Mouse (Mus musculus) thymus, postnatal 10 days (tissue): ENCODE measurements around the gene Cldn8.

Experiments
- DNase-seq, 2 experiments: peaks; one replicate each; pipeline ENCODE4 v3.0.0; 2021; ENCODE audit warnings: low spot score in 2 of 2

Cldn8 gene

DNA sequence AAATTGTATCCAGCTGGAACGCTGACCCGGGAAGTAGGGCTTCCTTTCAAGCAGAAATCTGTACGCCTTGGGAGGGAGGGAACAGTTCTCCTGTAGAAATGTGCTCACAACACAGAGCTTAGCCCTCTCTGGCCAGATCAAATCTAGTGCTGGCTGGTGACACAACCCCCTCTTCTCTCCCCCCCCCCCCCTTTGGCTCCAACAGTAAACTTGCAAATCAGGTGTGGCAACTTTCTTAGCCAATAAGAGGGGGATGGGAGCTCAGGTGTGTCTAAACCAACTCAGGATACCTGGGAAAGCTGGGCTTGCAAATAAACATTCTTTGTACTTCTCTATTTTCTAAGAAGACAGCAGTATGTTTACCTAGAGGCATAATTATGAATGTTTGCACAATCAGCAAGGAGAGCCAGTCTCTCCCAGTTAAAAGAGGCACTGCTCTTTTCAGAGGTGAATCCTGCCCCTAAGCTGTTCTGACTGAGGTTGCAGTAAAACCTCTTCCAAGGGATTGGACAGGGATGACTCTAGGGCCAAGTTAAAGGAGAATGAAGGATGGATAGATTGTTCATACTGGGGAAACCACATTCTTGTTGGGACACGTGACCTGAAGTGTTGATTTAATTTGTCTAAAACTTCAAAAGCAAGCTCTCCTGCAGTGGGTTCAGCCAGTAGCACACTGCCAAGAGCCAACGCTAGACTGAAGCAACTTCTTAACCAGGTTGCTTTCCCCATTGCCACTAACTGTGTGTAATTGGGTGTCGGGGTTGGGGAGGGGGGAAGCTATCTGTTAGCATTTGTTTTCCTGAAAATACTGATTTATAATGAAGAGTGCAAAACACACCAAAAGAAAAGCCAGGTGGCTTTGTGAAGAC, at the start of gene Cldn8:
Cldn8 (minus strand) TSS at position 139 of the 869 bp plus-strand sequence.
- DNase-seq = no peak

DNA sequence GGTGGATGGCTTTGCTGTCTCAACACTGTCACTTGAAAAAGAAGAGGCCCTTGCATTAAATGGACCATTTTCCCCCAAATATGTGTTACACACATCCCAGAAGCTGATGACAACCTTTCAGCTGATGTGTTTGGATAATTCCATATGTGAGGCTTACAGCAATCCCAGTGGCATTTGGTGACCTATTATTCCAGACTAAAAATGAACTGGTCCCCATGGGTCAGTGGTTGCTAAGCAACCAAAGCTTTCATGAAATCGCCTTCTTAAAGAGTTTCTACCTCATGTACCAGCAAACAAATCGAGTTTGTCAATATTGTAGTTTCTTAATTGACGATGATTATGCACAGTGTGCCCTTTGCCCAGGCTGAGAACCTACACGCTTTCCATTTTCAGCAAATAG, 49.7 kb upstream of the Cldn8 start:
- no peak for DNase-seq

DNA sequence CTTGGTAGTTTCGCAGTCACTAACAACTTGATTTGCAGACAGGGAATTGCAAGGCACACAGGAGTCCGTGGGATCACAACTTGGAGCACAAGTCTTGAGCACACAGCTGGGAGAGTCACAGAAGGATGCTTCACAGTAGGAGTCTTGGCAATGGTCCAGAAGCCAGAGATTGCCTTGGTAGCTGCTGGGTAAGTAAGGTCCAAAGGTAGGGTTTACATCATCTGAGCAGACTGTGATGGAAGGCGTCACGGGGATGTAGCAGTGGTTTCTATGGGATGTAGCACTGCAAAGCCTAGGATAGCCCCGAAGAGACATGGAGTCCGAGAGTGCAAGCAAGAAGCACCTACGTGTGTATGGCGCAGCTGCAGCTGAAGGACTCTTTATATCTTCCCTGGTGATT, 48.9 kb upstream of the Cldn8 start, which contains the start of gene Krtap24-1:
Krtap24-1 (minus strand) TSS at position 358 of the 400 bp plus-strand sequence.
- DNase-seq = no peak

- DNase-seq = no peak
Measured at GRCm38 (mm10) chr16:88604570-88604969, 41.6 kb upstream of the Cldn8 start.

DNA sequence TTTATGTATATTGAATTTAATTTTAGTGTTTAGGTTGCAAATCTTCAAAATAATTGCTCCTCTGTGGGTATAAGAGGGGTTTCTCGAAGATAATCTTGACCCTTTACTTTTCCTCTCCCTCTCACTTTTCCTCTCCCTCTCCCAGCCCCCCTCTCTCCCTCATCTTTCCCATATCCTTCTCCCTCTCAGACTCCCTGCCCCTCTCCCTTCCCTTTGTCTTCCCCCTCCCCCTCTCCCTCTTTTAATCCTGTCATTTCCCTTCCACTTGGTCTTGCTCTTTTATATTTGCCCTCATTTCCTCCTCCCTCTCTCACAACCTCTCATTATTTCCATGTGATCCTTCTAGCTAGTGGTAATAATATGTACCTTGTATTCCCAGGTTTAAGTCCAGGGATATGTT, 39.5 kb upstream of the Cldn8 start:
- no peak for DNase-seq

GRCm38 (mm10) chr16:88600303-88600702, 37.3 kb upstream of the Cldn8 start:
- DNase-seq = no peak

DNA sequence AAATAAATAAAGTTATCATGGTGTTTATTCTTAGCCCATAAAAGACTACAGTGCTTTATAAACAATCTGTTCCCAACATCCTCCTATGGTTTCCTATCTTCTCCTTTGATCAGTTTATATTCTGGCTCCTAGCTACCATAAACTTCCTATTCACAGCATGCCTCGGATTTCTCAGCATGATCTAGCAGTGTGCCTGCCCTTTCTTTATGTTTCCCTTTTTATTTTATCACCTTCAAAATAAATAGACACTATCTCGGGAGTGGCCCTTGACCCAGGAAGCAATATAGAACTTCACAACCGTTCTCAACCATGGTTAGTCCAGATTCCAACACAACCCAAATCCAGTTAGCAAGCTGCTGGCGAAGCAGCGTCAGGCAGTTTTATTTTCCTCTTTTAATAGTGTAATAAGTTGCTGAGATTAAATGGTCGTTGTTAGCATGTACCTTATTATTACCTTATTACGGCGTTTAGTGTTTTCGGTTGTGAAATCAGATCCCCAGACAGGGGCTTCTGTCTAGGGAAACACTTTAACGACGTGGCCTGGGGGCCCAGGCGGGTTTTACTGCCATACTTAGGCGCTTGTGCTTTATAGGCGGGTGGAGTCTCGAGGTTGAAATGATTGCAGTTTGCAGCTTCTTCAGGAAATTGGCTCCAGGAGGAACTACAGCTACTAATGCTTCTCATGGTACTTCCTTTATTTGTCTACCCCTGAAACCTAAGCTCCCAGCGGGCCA, 36.7 kb upstream of the Cldn8 start:
- no peak for DNase-seq

DNA sequence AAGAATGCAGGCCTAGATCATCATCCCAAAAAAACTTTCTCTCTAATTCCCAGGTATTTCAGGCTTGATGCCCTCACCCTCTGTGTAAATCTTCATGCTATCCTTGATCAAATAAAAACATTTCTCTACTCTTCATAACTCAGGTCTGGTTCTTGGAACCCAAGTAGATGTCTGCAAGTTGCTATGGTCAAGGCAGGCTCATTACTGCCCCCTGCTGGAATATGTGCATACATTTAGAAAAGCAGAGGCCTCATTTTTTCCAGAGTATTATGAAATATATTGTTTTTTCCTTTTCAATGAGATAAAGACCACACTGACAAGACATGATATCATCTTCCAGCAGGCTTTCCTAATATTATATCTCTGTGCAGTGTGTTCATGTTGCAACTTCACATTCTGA, 29.8 kb upstream of the Cldn8 start:
- DNase-seq = no peak

- DNase-seq = no peak
Measured at GRCm38 (mm10) chr16:88583338-88583737, 20.4 kb upstream of the Cldn8 start.

DNA sequence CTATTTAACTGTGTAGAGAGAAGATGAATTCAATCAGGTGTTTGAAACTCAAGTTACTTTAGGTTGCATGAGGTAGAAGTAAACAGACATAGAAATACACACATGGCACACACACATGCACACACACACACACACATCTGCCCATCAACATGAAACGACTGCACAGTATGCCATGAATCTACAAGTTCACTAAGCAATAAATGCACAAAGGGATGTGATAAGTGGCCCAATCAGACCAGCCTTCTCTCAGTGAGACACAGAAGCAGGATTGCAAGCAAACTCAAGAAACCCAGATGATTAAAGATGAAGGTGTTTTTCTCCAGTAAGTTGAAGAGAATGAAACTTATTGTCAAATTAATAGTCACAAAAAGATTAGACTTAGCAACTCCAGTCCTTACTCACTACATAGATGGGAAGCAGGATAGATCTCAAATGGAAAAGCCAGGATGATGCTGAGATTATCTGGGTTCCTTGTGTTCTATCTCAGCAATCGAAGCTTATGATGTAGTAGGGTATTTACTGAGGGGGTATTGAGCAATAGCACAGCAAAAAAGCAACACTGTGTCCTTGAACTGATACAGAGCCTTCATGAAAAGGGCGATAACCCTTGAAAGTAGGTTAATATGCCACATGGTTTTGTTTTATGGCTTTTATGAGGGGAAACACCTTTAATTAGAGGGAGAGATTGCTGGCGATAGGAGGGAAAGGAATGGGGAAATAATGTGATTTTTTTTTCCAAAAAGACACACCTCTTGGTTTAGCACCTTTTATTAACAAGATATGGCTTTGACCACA, 13.1 kb upstream of the Cldn8 start:
- no peak for DNase-seq

- DNase-seq = no peak
Measured at GRCm38 (mm10) chr16:88572904-88573404, 10.0 kb upstream of the Cldn8 start.

DNA sequence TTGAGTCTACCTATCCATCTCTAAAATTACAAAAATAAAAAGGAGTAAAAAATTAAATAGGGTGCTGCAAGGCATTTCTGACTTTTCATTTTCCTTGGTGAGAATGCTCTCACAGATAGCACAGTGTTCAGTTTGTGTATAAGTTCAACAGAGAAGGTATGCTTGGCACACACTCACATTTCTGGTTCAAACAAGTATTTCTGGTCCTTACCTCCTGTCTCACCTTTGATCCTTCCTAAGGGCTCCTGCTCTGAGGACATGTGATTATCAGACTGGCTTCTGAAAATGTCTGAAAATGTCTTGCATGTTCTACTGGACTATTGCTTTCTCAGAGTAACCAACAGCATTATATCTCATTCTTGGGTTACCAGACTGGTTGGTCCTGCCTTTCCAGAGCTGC, 7.2 kb upstream of the Cldn8 start:
- no peak for DNase-seq

GRCm38 (mm10) chr16:88569732-88570131, 6.7 kb upstream of the Cldn8 start:
- no peak for DNase-seq

GRCm38 (mm10) chr16:88569096-88569495, 6.1 kb upstream of the Cldn8 start:
- no peak for DNase-seq

DNA sequence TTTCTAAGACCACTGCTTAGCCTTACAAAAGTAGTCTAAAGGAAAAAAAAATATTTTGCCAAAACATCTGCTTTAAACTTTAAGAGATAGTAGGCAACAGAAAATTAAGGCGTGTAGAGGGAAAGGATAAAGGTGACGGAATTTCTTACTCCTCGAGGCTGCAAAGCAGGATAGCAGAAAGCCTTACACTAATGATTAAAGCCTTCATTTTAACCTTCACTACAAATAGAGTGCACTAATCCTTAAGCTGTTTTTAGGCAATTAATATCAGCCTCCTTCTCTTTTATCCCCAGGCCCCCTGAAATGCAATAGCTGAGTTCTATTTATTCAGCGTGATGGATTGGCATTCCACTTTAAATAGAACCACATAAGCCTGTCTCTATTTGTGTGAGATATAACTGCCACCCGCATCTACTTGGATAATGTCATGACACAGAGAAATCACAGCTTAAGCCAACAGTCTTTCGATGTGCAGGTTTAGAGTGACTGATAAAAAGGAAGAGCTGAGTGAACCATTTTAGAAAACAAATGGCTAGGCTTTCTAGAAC, 1.3 kb downstream of the Cldn8 start:
- DNase-seq = no peak

DNA sequence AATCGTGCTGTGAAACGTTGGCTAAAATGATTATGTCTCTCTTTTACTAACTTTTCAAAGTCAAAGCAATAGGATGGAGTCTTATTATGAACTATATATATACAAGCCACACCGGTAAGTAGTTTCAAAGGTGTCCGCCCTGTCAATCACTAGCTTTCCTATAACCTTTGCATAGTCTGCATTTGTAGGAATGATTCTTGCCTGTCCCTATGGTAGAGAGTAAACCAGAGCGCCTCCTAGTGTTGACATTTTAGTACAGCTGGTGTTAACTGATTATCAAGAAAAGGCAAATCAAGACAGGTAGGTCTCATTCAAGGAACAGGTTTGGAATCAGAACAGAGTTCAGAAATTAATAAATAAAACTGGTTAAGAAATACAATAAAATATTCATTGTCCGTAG, 20.5 kb downstream of the Cldn8 start:
- DNase-seq = peak in 1 of 2 experiments; percentile 26

GRCm38 (mm10) chr16:88539841-88540487, 23.0 kb downstream of the Cldn8 start:
- no peak for DNase-seq

DNA sequence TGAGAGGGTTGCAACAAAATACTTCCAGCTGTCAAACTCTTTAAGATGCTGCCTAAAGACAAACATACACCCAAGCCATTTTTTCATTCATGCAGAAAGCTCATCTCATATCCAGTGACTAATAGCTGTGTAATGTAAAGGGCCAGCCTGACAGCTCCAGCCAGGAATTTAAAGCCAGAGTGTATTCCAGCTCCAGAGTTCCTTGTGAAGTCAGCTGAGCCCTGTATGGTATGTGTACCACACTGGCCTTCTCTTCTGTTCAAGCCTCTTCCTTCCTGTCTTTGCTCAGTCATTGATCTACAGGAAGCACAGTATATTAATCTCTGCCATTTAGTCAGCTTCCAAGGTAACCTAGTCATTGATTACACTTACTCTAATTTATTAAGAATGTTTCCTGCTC, 51.6 kb downstream of the Cldn8 start:
- no peak for DNase-seq
